Mouse (Mus musculus) heart, adult 2 months (tissue): ENCODE results near the gene Ptprm. TPM values are rescaled to one million over a fixed set of nuclear protein-coding genes. Genes with fewer than 3 reads are reported as not detected.

ENCODE experiments used
- DNase-seq, 2 experiments: peaks; one replicate each; pipeline ENCODE4 v3.0.0; 2021
- H3K27ac ChIP-seq: fragments of 200-600 bp; 2 replicates; pipeline ENCODE4 v1.8.1; 2022
- H3K27me3 ChIP-seq: fragments of 200-500 bp; 2 replicates; pipeline ENCODE4 v1.6.1; 2012; ENCODE audit warnings: mild to moderate bottlenecking, low read length, inconsistent platforms, mixed read lengths; ENCODE audit not compliant: control insufficient read depth, insufficient read depth
- H3K36me3 ChIP-seq: fragments of 200-500 bp; 2 replicates; pipeline ENCODE4 v1.6.1; 2012; ENCODE audit warnings: low read length, inconsistent platforms; ENCODE audit not compliant: control insufficient read depth, insufficient read depth
- H3K4me1 ChIP-seq: fragments of 200-500 bp; 2 replicates; pipeline ENCODE4 v1.6.1; 2011; ENCODE audit warnings: low read length; ENCODE audit not compliant: control insufficient read depth, insufficient read depth
- H3K4me3 ChIP-seq: fragments of 200-600 bp; 2 replicates; pipeline ENCODE4 v1.8.1; 2022
- H3K79me2 ChIP-seq: fragments of 200-500 bp; replicated peaks from 2 replicates; pipeline ENCODE4 v1.6.1; 2012; ENCODE audit warnings: mild to moderate bottlenecking, inconsistent platforms, low read length, moderate library complexity, mixed read lengths; ENCODE audit not compliant: control insufficient read depth, insufficient read depth
- H3K9ac ChIP-seq: fragments of 200-500 bp; 2 replicates; pipeline ENCODE4 v1.6.1; 2012; ENCODE audit warnings: low read depth, mild to moderate bottlenecking, control low read depth, inconsistent platforms, low read length, mixed read lengths
- CTCF ChIP-seq: fragments of 200-600 bp; IDR thresholded peaks from 2 replicates; pipeline ENCODE4 v1.8.1; 2022; ENCODE audit warnings: antibody characterized with exemption, mild to moderate bottlenecking, moderate library complexity
- EP300 ChIP-seq: fragments of 200-500 bp; IDR thresholded peaks from 2 replicates; pipeline ENCODE4 v1.6.1; 2011; ENCODE audit warnings: low read depth, low read length, control low read depth; ENCODE audit not compliant: insufficient read depth
- POLR2A ChIP-seq: fragments of 200-500 bp; IDR thresholded peaks from 2 replicates; pipeline ENCODE4 v1.6.1; 2011; ENCODE audit warnings: mild to moderate bottlenecking, low read depth, low read length, control low read depth; ENCODE audit not compliant: insufficient read depth
- WGBS: fragments of 180-500 bp; shearing (Covaris S2); methylation state at CpG from one replicate; pipeline ENCODE4 v1.1.7; 2018; 5-methylcytosine and 5-hydroxymethylcytosine counted together
- intact Hi-C: fragments of 180-260 bp; cut with DNase I; formaldehyde crosslinking; loops from one replicate; pipeline ENCODE4 v1.15.1; 2025
- polyA plus RNA-seq: library from polyadenylated mRNA; depleted of rRNA; stranded (reverse); fragments of >200 nt; gene quantifications from 2 replicates; pipeline ENCODE4 v1.2.3, GENCODE M21; 2012
- total RNA-seq, 2 experiments: library from RNA; stranded (reverse); gene quantifications; 2 replicates each; pipeline ENCODE4 v1.2.3; 2021

Ptprm gene
- total and polyA plus RNA-seq, 3 experiments: 34.6 to 88.5 (median 78.9) TPM

- Histone ChIP-seq H3K27me3 (no peaks in the 10 kb centered on the region), H3K4me1 (no peaks in the 10 kb centered on the region), H3K9ac (no peak overlapping the region), H3K4me3 (no peak overlapping the region), H3K79me2 (no peaks in the 10 kb centered on the region), H3K36me3 (no peaks in the 10 kb centered on the region), H3K27ac (no peak overlapping the region)
- intact Hi-C loops: loop anchor here (5.0 to 10.0 kb wide), 4 partner anchors 93 to 675 kb away; no protein-coding TSS in a partner anchor
- no peak for DNase-seq
- WGBS: 91% methylated on average over 5 of the region's 5 CpGs
- TF ChIP-seq POLR2A: no peak
- no peak for TF ChIP-seq CTCF
- no peak for TF ChIP-seq EP300
These were observed 5.3 kb upstream of the Ptprm start for GRCm38 (mm10) chr17:67359578-67359977.

- no peaks in the 10 kb centered on the region for H3K27me3 ChIP-seq
- H3K27ac ChIP-seq: no peak overlapping the region
- intact Hi-C loops: loop anchor here (5.0 to 10.0 kb wide), 4 partner anchors 94 to 674 kb away; no protein-coding TSS in a partner anchor
- H3K79me2 ChIP-seq: 0 out of 2 replicates have a peak, but pooled peaks cover 2% of the 10 kb centered on the region
- 91% methylated on average over 7 of the region's 7 CpGs for WGBS
- no peaks in the 10 kb centered on the region for H3K4me1 ChIP-seq
- no peak for DNase-seq
- TF ChIP-seq EP300 (no peak), CTCF (no peak), POLR2A (no peak)
- H3K9ac ChIP-seq: no peak overlapping the region
- H3K36me3 ChIP-seq: no peaks in the 10 kb centered on the region
- H3K4me3 ChIP-seq: no peak overlapping the region
These were observed 4.3 kb upstream of the Ptprm start for GRCm38 (mm10) chr17:67358541-67358940.

- 80% methylated on average over 4 of the region's 4 CpGs for WGBS
- intact Hi-C loops: loop anchor here (5.0 to 10.0 kb wide), 4 partner anchors 95 to 672 kb away; no protein-coding TSS in a partner anchor
- TF ChIP-seq CTCF (no peak), EP300 (no peak), POLR2A (no peak)
These were observed 2.9 kb upstream of the Ptprm start for GRCm38 (mm10) chr17:67357191-67357590.

GRCm38 (mm10) chr17:67355251-67355650 is 994 bp upstream of the Ptprm start:
- Histone ChIP-seq H3K27me3 (no peaks in the 10 kb centered on the region), H3K4me1 (peaks cover 6% of the 10 kb centered on the region), H3K4me3 (peak overlapping the region; percentile 82), H3K27ac (peak overlapping the region; percentile 99), H3K9ac (0 out of 2 replicates have a peak overlapping the region, but pooled peaks have one; percentile 15), H3K79me2 (peaks cover 5% of the 10 kb centered on the region; the same call in 1 of the 2 replicates), H3K36me3 (peaks cover 5% of the 10 kb centered on the region)
- TF ChIP-seq POLR2A (no peak), CTCF (no peak), EP300 (no peak)
- DNase-seq: no peak
- intact Hi-C loops: loop anchor here (1.0 to 10.0 kb wide), 8 partner anchors 40 to 670 kb away; no protein-coding TSS in a partner anchor
- 60% methylated on average over 5 of the region's 5 CpGs for WGBS

More at GRCm38 (mm10) chr17:67357191-67357590, 2.9 kb upstream of the Ptprm start:
- Histone ChIP-seq H3K4me3 (no peak overlapping the region), H3K36me3 (no peaks in the 10 kb centered on the region), H3K27ac (no peak overlapping the region), H3K79me2 (0 out of 2 replicates have a peak, but pooled peaks cover 2% of the 10 kb centered on the region), H3K4me1 (peaks cover 2% of the 10 kb centered on the region; the same call in 1 of the 2 replicates), H3K9ac (no peak overlapping the region), H3K27me3 (no peaks in the 10 kb centered on the region)
- DNase-seq: no peak

- no peak for DNase-seq
- under 1% methylated on average over 67 of the region's 68 CpGs for WGBS
- no peak for TF ChIP-seq POLR2A
- TF ChIP-seq EP300: no peak
- no peak for TF ChIP-seq CTCF
These were observed 334 bp downstream of the Ptprm start for GRCm38 (mm10) chr17:67353796-67354450.

More at GRCm38 (mm10) chr17:67353796-67354450, 334 bp downstream of the Ptprm start:
- intact Hi-C loops: loop anchor here (1.0 to 10.0 kb wide), 12 partner anchors 39 to 669 kb away; no protein-coding TSS in a partner anchor
- Histone ChIP-seq H3K27ac (peak overlapping the region; percentile 99), H3K9ac (peak overlapping the region; percentile 98), H3K36me3 (peaks cover 5% of the 10 kb centered on the region), H3K79me2 (peaks cover 5% of the 10 kb centered on the region; the same call in 1 of the 2 replicates), H3K4me3 (peak overlapping the region; percentile 82), H3K4me1 (peaks cover 6% of the 10 kb centered on the region), H3K27me3 (no peaks in the 10 kb centered on the region)
